Mouse (Mus musculus) cerebellum, adult 2 months (tissue): Measurements from ENCODE around the gene Armt1.

Experiments
- CTCF ChIP-seq: fragments of 200-500 bp; IDR thresholded peaks from 2 replicates; pipeline ENCODE4 v1.5.1; 2011; ENCODE audit warnings: low read depth, mild to moderate bottlenecking, control low read depth, low read length, moderate library complexity, borderline replicate concordance; ENCODE audit not compliant: insufficient read depth
- POLR2A ChIP-seq: fragments of 200-500 bp; IDR thresholded peaks from 2 replicates; pipeline ENCODE4 v1.6.1; 2011; ENCODE audit warnings: low read length, control low read depth, borderline replicate concordance; ENCODE audit not compliant: insufficient read depth

- TF ChIP-seq CTCF: no peak
- TF ChIP-seq POLR2A: no peak
These were observed 41.7 kb upstream of the Armt1 start for GRCm38 (mm10) chr10:4390550-4390949.
